Mouse (Mus musculus) neural tube, embryonic 15.5 days (tissue): ENCODE measurements around the gene Srp54b. TPM values are rescaled to one million over a fixed set of nuclear protein-coding genes. Genes with fewer than 3 reads are reported as not detected.
"Not testable (repeated sequence)": the region's sequence is repeated elsewhere in the genome, so short reads cannot be mapped to it uniquely, and the experiment has no call there.

Experiments
- ATAC-seq: fragments of 200-750 bp; cut with Nextera tagmentation; 2 replicates; pipeline ENCODE4 v1.8.0; 2017; ENCODE audit warnings: mild to moderate bottlenecking, moderate TSS enrichment, moderate library complexity; ENCODE audit not compliant: low FRiP score
- H3K27ac ChIP-seq: fragments of 300-500 bp; sonication (generic); replicated peaks from 2 replicates; pipeline ENCODE4 v1.5.1; 2015; ENCODE audit warnings: mild to moderate bottlenecking, inconsistent platforms
- H3K27me3 ChIP-seq: fragments of 300-500 bp; sonication (generic); replicated peaks from 2 replicates; pipeline ENCODE4 v1.6.1; 2015; ENCODE audit warnings: inconsistent platforms
- H3K36me3 ChIP-seq: fragments of 300-500 bp; sonication (generic); 2 replicates; pipeline ENCODE4 v1.6.1; 2015; ENCODE audit warnings: inconsistent platforms
- H3K4me1 ChIP-seq: fragments of 300-500 bp; sonication (generic); 2 replicates; pipeline ENCODE4 v1.6.1; 2015; ENCODE audit warnings: inconsistent platforms
- H3K4me2 ChIP-seq: fragments of 300-500 bp; sonication (generic); 2 replicates; pipeline ENCODE4 v1.6.1; 2015; ENCODE audit warnings: inconsistent platforms, mild to moderate bottlenecking, moderate library complexity
- H3K4me3 ChIP-seq: fragments of 300-500 bp; sonication (generic); replicated peaks from 2 replicates; pipeline ENCODE4 v1.5.1; 2015; ENCODE audit warnings: mild to moderate bottlenecking, inconsistent platforms
- H3K9ac ChIP-seq: fragments of 300-500 bp; sonication (generic); replicated peaks from 2 replicates; pipeline ENCODE4 v1.6.1; 2015; ENCODE audit warnings: mild to moderate bottlenecking, inconsistent platforms
- H3K9me3 ChIP-seq: fragments of 300-500 bp; sonication (generic); replicated peaks from 2 replicates; pipeline ENCODE4 v1.6.1; 2016; ENCODE audit warnings: inconsistent platforms
- WGBS: fragments of 180-500 bp; shearing (Covaris S2); methylation state at CpG from one replicate; pipeline ENCODE4 v1.1.7; 2015; ENCODE audit warnings: mixed read lengths; 5-methylcytosine and 5-hydroxymethylcytosine counted together
- polyA plus RNA-seq: library from polyadenylated mRNA; unstranded; fragments of >200 nt; fragmentation: Nextera tagmentation; extraction: Ambion mirVana; gene quantifications from 2 replicates; pipeline ENCODE4 v1.2.1, GENCODE M21; 2015

The Srp54b gene
- polyA plus RNA-seq, 1 experiment from 2014 or later, result 62.8 TPM

- not testable (repeated sequence) for H3K4me2 ChIP-seq
- WGBS, result no CpG with 5 or more reads among the region's 6 CpGs
These were observed 58.0 kb downstream of the Srp54b start for GRCm38 (mm10) chr12:55212944-55213343.

GRCm38 (mm10) chr12:55229626-55230519 lies 75.0 kb downstream of the Srp54b start, which contains the start of gene Srp54c:
Gene Srp54c (plus strand): TSS chr12:55230168.
- H3K4me2 ChIP-seq, result peak within 1 kb of the TSS; percentile 30; the same call in 1 of the 2 replicates
- not testable (repeated sequence) for H3K9ac ChIP-seq

More at GRCm38 (mm10) chr12:55212944-55213343, 58.0 kb downstream of the Srp54b start:
- not testable (repeated sequence) for H3K4me1 ChIP-seq, H3K36me3 ChIP-seq, ATAC-seq, H3K4me3 ChIP-seq, H3K27ac ChIP-seq, H3K9me3 ChIP-seq, H3K9ac ChIP-seq, H3K27me3 ChIP-seq

GRCm38 (mm10) chr12:55230520-55230861 lies 75.6 kb downstream of the Srp54b start:
- not testable (repeated sequence) for ATAC-seq, H3K9me3 ChIP-seq, H3K27me3 ChIP-seq, H3K4me1 ChIP-seq, H3K9ac ChIP-seq, H3K36me3 ChIP-seq, H3K27ac ChIP-seq
- H3K4me3 ChIP-seq, result peak overlapping the region; percentile 37
- WGBS, result 0% methylated on average over 12 of the region's 25 CpGs
- H3K4me2 ChIP-seq, result peak overlapping the region; percentile 30; the same call in 1 of the 2 replicates

More at GRCm38 (mm10) chr12:55229626-55230519, 75.0 kb downstream of the Srp54b start, which contains the start of gene Srp54c:
- no CpG with 5 or more reads among the region's 57 CpGs for WGBS
- not testable (repeated sequence) for H3K4me1 ChIP-seq, H3K27me3 ChIP-seq, H3K27ac ChIP-seq, H3K9me3 ChIP-seq, H3K36me3 ChIP-seq
- peak within 1 kb of the TSS; percentile 37 for H3K4me3 ChIP-seq
- peak; percentile 98 for ATAC-seq

Other genes starting within 250 kb of the Srp54b start
- not detected in 2 replicates for gene Gm20403, start 168.6 kb upstream of the Srp54b start, polyA plus RNA-seq
- 2.7 and 12.3 TPM in 2 replicates for gene Baz1a, start 140.8 kb upstream of the Srp54b start, polyA plus RNA-seq
- 34.1 and 34.7 TPM in 2 replicates for gene 2700097O09Rik, start 75.0 kb upstream of the Srp54b start, polyA plus RNA-seq
- 191 and 201 TPM in 2 replicates for gene Srp54a, start 74.8 kb upstream of the Srp54b start, polyA plus RNA-seq
- gene Fam177a, start 30.6 kb upstream of the Srp54b start, polyA plus RNA-seq, result 69.0 and 77.3 TPM in 2 replicates
- not detected in 2 replicates for gene 1700047I17Rik2, start 44.5 kb downstream of the Srp54b start, polyA plus RNA-seq
- gene Srp54c, start 75.1 kb downstream of the Srp54b start, polyA plus RNA-seq, result 80.4 TPM in 2 replicates
- 9.6 and 10.9 TPM in 2 replicates for gene 1110008L16Rik, start 144.5 kb downstream of the Srp54b start, polyA plus RNA-seq
- 19.6 and 22.2 TPM in 2 replicates for gene Ppp2r3c, start 147.9 kb downstream of the Srp54b start, polyA plus RNA-seq
- 399 and 422 TPM in 2 replicates for gene Psma6, start 229.1 kb downstream of the Srp54b start, polyA plus RNA-seq